Mouse (Mus musculus): ENCODE measurements around the gene Stap2.

DNA sequence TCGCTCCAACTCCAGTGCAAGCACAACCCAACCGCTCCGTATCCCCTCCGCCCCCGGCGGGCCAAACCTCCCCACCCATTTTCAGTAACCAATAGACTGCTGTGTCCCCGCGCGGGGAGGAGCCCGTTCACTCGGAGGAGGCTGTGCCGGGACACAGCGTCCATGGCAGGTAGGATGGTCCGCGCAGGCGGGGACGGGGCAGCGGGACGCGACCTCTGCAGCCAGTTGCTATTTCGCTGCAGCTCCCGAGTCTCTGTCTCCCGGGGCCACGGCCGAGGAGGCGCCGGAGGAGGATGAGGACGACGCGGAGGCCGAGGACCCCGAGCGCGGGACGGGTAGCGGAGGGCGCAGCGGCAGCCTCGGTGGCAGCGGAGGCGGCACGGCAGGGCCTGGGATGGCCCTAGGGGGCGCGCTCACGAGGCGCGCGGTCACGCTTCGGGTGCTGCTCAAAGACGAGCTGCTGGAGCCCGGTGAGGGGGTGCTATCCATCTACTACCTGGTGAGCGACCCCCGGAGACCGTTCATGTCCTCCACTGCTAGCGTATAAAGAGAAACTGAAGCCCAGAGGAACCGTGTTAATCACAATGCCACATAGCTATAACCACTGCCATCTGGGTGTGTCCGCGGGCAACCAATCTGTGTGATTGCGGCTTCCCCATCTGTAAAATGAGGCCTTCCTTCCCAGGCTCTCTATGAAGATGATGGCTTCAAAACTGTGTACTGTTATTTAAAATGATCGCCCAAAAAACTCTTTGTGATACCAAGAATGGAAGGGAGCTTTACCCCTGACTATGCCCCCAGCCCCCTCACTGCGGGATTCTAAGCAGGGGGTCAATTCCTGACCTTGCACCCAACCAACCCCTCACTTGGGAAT lies 3.9 kb upstream of the Stap2 start:
- TF ChIP-seq CTCF (IDR thresholded peaks at IDR 0.05; ENCODE audit: insufficient read depth, low read length), result no peak
- peak; percentile 84 for TF ChIP-seq POLR2A (IDR thresholded peaks at IDR 0.05; ENCODE audit: borderline replicate concordance, extremely low read depth, low read depth, low read length)

Measured in lung, adult 2 months (tissue).